Mouse (Mus musculus) megakaryocyte, embryonic 14.5 days (primary cell): ENCODE results near the gene Ptpn14.

ENCODE experiments used
- FLI1 ChIP-seq: IDR thresholded peaks from 2 replicates; pipeline ENCODE4 v1.6.1; 2012; ENCODE audit warnings: low read length, inconsistent platforms, mixed read lengths
- GATA1 ChIP-seq: IDR thresholded peaks from 3 replicates; pipeline ENCODE4 v1.6.1; 2012; ENCODE audit warnings: mixed read lengths, low read length, inconsistent platforms, borderline replicate concordance

DNA sequence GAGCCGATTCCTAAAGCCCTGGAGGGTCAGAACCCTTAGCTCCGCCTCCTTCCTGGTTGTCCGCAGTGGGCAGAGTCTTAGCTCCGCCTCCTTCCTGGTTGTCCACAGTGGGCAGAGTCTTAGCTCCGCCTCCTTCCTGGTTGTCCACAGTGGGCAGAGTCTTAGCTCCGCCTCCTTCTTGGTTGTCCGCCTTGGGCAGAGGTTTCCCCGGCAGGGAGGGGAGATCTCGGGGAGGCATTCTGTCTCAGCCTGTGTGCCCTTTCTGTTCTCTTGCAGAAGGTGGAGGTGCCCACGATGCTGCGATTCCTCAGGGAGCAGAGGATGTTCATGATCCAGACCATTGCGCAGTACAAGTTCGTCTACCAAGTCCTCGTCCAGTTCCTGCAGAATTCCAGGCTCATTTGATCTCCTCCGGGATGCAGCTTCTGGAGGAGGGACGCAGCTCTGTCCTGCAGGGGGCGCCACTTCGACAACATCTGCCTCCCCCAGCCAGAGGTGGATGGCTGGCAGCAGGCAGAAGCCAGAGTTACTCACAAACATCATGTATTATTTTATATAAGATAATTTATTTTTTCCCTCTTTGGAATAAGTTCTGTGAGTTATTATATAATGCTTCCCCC lies 141.7 kb downstream of the Ptpn14 start:
- TF ChIP-seq GATA1: no peak
- TF ChIP-seq FLI1: no peak
